Mouse (Mus musculus): ENCODE results near the gene Myom3.
A peak's percentile ranks its signal among the peaks of the same experiment; 100 is the strongest.

Gene Myom3

DNA sequence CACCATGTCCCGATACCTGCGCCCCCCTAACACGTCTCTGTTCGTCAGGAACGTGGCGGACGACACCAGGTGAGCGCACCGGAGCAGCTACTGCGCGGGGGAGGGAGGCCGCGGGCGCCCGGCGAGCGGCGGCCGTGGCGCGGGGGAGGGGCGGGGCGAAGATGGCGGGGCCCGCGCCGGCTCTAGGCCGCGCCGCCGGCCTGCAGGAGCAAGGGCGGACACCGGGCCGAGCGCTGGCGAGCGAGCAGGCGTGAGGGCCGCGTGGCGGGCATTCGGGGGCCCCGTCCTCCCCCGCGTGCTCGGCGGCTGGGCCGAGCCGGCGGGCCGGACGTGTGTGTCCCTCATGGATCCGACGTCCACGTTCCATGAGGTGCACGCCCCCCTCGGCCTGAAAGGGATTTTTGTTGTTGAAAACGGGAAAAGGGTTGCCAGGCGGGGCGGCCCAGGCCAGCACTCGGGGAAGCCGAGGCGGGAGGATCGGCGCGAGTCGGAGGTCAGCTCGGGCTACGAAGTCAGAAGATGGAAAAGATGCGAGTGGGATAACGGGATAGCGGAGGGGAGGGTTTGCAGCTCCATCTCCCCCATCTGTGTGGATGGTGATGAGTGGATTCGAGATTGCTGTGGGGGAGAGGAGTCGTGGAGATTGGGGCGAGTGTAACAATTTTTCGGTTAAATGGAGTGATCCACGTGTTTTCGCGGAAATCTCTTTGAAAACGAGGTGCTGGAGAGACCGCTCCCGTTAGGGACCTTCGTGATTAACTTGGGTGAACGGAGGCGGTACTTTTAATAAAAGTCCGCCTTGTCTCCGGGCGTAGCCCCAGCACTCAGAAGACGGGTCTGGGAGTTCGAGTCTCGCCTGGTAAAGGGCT lies 96.9 kb downstream of the Myom3 start:
- DNase-seq (ENCODE audit: low spot score): peak; percentile 54

DNA sequence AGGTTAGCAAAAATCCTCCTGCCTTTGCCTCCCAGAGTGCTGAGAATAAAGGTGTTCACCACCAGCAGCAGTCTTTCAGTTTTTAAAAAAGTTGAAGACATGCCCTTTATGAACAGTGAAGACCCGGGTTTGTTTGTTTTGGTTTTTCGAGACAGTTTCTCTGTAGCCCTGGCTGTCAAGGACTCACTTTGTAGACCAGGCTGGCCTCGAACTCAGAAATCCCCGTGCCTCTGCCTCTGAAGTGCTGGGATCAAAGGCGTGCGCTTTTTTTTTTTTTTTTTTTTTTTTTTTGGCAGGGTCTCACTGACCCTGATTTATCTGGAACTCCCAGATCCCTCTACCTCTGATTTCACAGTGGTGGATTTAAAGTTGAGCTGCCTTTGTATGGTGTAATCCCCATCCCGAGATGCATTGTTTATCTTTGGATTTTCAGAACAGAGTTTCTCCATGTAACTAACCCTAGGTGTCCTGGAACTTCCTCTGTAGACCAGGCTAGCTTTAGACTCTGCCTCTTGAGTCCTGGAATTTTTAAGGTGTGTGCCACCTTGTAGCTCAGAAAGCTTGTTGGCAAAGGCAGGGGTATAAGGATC lies 98.2 kb downstream of the Myom3 start:
- no peak for DNase-seq (ENCODE audit: low spot score)
